Mouse (Mus musculus) MEL (cell line): ENCODE results near the gene Mrm3.

Experiments
- BHLHE40 ChIP-seq: IDR thresholded peaks from 2 replicates; pipeline ENCODE4 v1.6.1; 2012; ENCODE audit warnings: low read depth, mild to moderate bottlenecking, inconsistent platforms, low read length, improper control_type of control experiment, borderline replicate concordance
- CHD1 ChIP-seq: IDR thresholded peaks from 2 replicates; pipeline ENCODE4 v1.6.1; 2012; ENCODE audit warnings: low read depth, mild to moderate bottlenecking, inconsistent platforms, low read length, improper control_type of control experiment
- CTCF ChIP-seq, 3 experiments: IDR thresholded peaks in 2 of 3; conservative IDR thresholded peaks in 1 of 3; 2 replicates each; pipeline ENCODE4 v1.5.1; 2011 to 2012; ENCODE audit warnings: low read length in 3 of 3, low read depth in 2 of 3, mild to moderate bottlenecking in 2 of 3, improper control_type of control experiment in 1 of 3, inconsistent platforms in 1 of 3, mixed read lengths in 1 of 3, moderate library complexity in 1 of 3; ENCODE audit not compliant: control insufficient read depth in 1 of 3, insufficient read depth in 1 of 3, poor library complexity in 1 of 3, severe bottlenecking in 1 of 3
- E2F4 ChIP-seq: IDR thresholded peaks from 2 replicates; pipeline ENCODE4 v1.6.1; 2011; ENCODE audit warnings: low read depth, low read length, improper control_type of control experiment, borderline replicate concordance
- EP300 ChIP-seq, 2 experiments: IDR thresholded peaks; 2 replicates each; pipeline ENCODE4 v1.6.1; 2011; ENCODE audit warnings: improper control_type of control experiment in 2 of 2, low read length in 2 of 2, low read depth in 1 of 2, mild to moderate bottlenecking in 1 of 2
- GATA1 ChIP-seq: IDR thresholded peaks from 2 replicates; pipeline ENCODE4 v1.6.1; 2011; ENCODE audit warnings: low read depth, low read length, improper control_type of control experiment
- NRF1 ChIP-seq: IDR thresholded peaks from 2 replicates; pipeline ENCODE4 v1.6.1; 2014; ENCODE audit warnings: low read depth, mild to moderate bottlenecking, inconsistent platforms, low read length, improper control_type of control experiment, moderate library complexity; ENCODE audit not compliant: poor library complexity, insufficient read depth, severe bottlenecking
- POLR2A ChIP-seq, 2 experiments: IDR thresholded peaks; 2 replicates each; pipeline ENCODE4 v1.6.1; 2011 to 2012; ENCODE audit warnings: low read length in 2 of 2, mild to moderate bottlenecking in 2 of 2, control low read depth in 1 of 2, improper control_type of control experiment in 1 of 2, low read depth in 1 of 2, moderate library complexity in 1 of 2; ENCODE audit not compliant: control insufficient read depth in 1 of 2, insufficient read depth in 1 of 2, poor library complexity in 1 of 2
- POLR2AphosphoS5 ChIP-seq: IDR thresholded peaks from 2 replicates; pipeline ENCODE4 v1.6.1; 2012; ENCODE audit warnings: low read depth, borderline replicate concordance, mild to moderate bottlenecking, inconsistent platforms, low read length, moderate library complexity, mixed read lengths

DNA sequence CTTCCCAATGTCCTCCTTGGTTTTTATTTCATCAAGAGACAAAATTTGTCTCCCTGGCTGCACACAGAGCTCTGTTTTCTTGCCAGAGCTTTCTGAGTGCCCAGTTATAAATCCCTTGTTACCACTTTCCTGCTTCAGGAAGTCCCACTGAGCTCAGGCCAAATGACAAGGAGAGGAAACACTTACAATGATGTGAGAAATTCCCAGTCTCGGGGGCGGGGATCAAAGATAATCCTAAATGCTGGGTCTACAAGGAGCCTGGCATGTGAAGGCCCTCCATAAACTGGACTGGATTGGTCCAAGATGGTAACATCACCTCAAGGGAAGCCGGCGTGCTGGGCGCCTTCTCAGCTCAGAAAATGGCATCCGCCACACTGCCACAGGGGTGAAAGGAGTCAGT lies 49.3 kb downstream of the Mrm3 start:
- TF ChIP-seq POLR2AphosphoS5 = no peak
- no peak for TF ChIP-seq E2F4
- TF ChIP-seq GATA1 = no peak
- TF ChIP-seq POLR2A (IDR thresholded peaks at IDR 0.05; ENCODE audit: control insufficient read depth in 1 of 2, insufficient read depth in 1 of 2, low read depth in 1 of 2, low read length in 2 of 2, poor library complexity in 1 of 2) = no peak
- no peak for TF ChIP-seq NRF1
- no peak for TF ChIP-seq BHLHE40
- no peak for TF ChIP-seq CTCF (IDR thresholded peaks at IDR 0.05 in 2 of 3, conservative IDR thresholded peaks at IDR 0.05 in 1 of 3; ENCODE audit: control insufficient read depth in 1 of 3, insufficient read depth in 1 of 3, low read depth in 2 of 3, low read length in 3 of 3, poor library complexity in 1 of 3, severe bottlenecking in 1 of 3)
- no peak for TF ChIP-seq CHD1
- no peak for TF ChIP-seq EP300 (IDR thresholded peaks at IDR 0.05; ENCODE audit: low read depth in 1 of 2, low read length in 2 of 2)
